Mouse (Mus musculus) liver, embryonic 12.5 days (tissue): ENCODE results near the gene Lalba. TPM values are rescaled to one million over a fixed set of nuclear protein-coding genes. Genes with fewer than 3 reads are reported as not detected.

Source experiments
- ATAC-seq: fragments of 200-750 bp; cut with Nextera tagmentation; 2 replicates; pipeline ENCODE4 v1.8.0; 2017; ENCODE audit warnings: moderate number of reproducible peaks, mild to moderate bottlenecking, moderate library complexity
- H3K27ac ChIP-seq: fragments of 300-500 bp; sonication (generic); 2 replicates; pipeline ENCODE4 v1.5.1; 2016; ENCODE audit warnings: mild to moderate bottlenecking
- H3K27me3 ChIP-seq: fragments of 300-500 bp; sonication (generic); replicated peaks from 2 replicates; pipeline ENCODE4 v1.6.1; 2016; ENCODE audit warnings: mild to moderate bottlenecking, moderate library complexity
- H3K36me3 ChIP-seq: fragments of 300-500 bp; sonication (generic); 2 replicates; pipeline ENCODE4 v1.6.1; 2016; ENCODE audit warnings: mild to moderate bottlenecking, moderate library complexity
- H3K4me1 ChIP-seq: fragments of 300-500 bp; sonication (generic); 2 replicates; pipeline ENCODE4 v1.6.1; 2016
- H3K4me2 ChIP-seq: fragments of 300-500 bp; sonication (generic); 2 replicates; pipeline ENCODE4 v1.6.1; 2016; ENCODE audit warnings: mild to moderate bottlenecking, moderate library complexity
- H3K4me3 ChIP-seq: fragments of 300-500 bp; sonication (generic); 2 replicates; pipeline ENCODE4 v1.5.1; 2016; ENCODE audit warnings: mild to moderate bottlenecking, moderate library complexity
- H3K9ac ChIP-seq: fragments of 300-500 bp; sonication (generic); 2 replicates; pipeline ENCODE4 v1.6.1; 2016; ENCODE audit warnings: mild to moderate bottlenecking, moderate library complexity
- H3K9me3 ChIP-seq: fragments of 300-500 bp; sonication (generic); replicated peaks from 2 replicates; pipeline ENCODE4 v1.6.1; 2016; ENCODE audit warnings: mild to moderate bottlenecking, moderate library complexity
- WGBS: fragments of 180-500 bp; shearing (Covaris S2); methylation state at CpG from one replicate; pipeline ENCODE4 v1.1.7; 2016; ENCODE audit not compliant: insufficient replicate concordance; 5-methylcytosine and 5-hydroxymethylcytosine counted together
- polyA plus RNA-seq: library from polyadenylated mRNA; unstranded; fragments of >200 nt; fragmentation: Nextera tagmentation; extraction: Ambion mirVana; gene quantifications from 2 replicates; pipeline ENCODE4 v1.2.1, GENCODE M21; 2016

Gene Lalba
- polyA plus RNA-seq, 1 experiment from 2014 or later, result not detected

- no peak overlapping the region for H3K9ac ChIP-seq
- H3K4me1 ChIP-seq, result no peaks in the 10 kb centered on the region
- H3K36me3 ChIP-seq, result no peaks in the 10 kb centered on the region
- WGBS, result 71% methylated on average over 8 of the region's 8 CpGs
- H3K27ac ChIP-seq, result no peak overlapping the region
- no peak for ATAC-seq
- no peaks in the 10 kb centered on the region for H3K27me3 ChIP-seq
- H3K4me2 ChIP-seq, result no peak overlapping the region
- no peaks in the 10 kb centered on the region; the same call in 1 of the 2 replicates for H3K9me3 ChIP-seq
- no peak overlapping the region for H3K4me3 ChIP-seq
These were observed 4.0 kb upstream of the Lalba start for GRCm38 (mm10) chr15:98486433-98487021.

- H3K9me3 ChIP-seq, result no peaks in the 10 kb centered on the region; the same call in 1 of the 2 replicates
- no peaks in the 10 kb centered on the region for H3K36me3 ChIP-seq
- H3K4me2 ChIP-seq, result no peak overlapping the region
- WGBS, result 47% methylated on average over 18 of the region's 18 CpGs
- H3K4me3 ChIP-seq, result no peak overlapping the region
- H3K27me3 ChIP-seq, result 0 out of 2 replicates have a peak, but pooled peaks cover 3% of the 10 kb centered on the region
- H3K9ac ChIP-seq, result no peak overlapping the region
- H3K4me1 ChIP-seq, result no peaks in the 10 kb centered on the region
- ATAC-seq, result no peak
- H3K27ac ChIP-seq, result no peak overlapping the region; the same call in 1 of the 2 replicates
These were observed 1.7 kb upstream of the Lalba start for GRCm38 (mm10) chr15:98483907-98484886.

- H3K27ac ChIP-seq, result no peak overlapping the region
- H3K27me3 ChIP-seq, result 0 out of 2 replicates have a peak, but pooled peaks cover 5% of the 10 kb centered on the region
- WGBS, result 53% methylated on average over 7 of the region's 7 CpGs
These were observed 2.9 kb downstream of the Lalba start for GRCm38 (mm10) chr15:98479568-98480102.

GRCm38 (mm10) chr15:98476281-98476680 lies 6.2 kb downstream of the Lalba start:
- 68% methylated on average over 5 of the region's 5 CpGs for WGBS
- Histone ChIP-seq H3K4me3 (no peak overlapping the region), H3K27ac (no peak overlapping the region), H3K4me1 (no peaks in the 10 kb centered on the region), H3K9me3 (no peaks in the 10 kb centered on the region), H3K4me2 (no peak overlapping the region), H3K9ac (no peak overlapping the region), H3K36me3 (no peaks in the 10 kb centered on the region), H3K27me3 (peaks cover 14% of the 10 kb centered on the region; the same call in 1 of the 2 replicates)
- ATAC-seq, result no peak

More at GRCm38 (mm10) chr15:98479568-98480102, 2.9 kb downstream of the Lalba start:
- no peak for ATAC-seq
- Histone ChIP-seq H3K36me3 (no peaks in the 10 kb centered on the region), H3K4me3 (no peak overlapping the region), H3K4me1 (no peaks in the 10 kb centered on the region), H3K9me3 (no peaks in the 10 kb centered on the region), H3K4me2 (no peak overlapping the region), H3K9ac (no peak overlapping the region)

GRCm38 (mm10) chr15:98475382-98475781 lies 7.1 kb downstream of the Lalba start:
- H3K4me1 ChIP-seq, result no peaks in the 10 kb centered on the region
- no peaks in the 10 kb centered on the region for H3K36me3 ChIP-seq
- H3K4me2 ChIP-seq, result no peak overlapping the region
- H3K9me3 ChIP-seq, result no peaks in the 10 kb centered on the region
- peaks cover 14% of the 10 kb centered on the region; the same call in 1 of the 2 replicates for H3K27me3 ChIP-seq
- H3K27ac ChIP-seq, result no peak overlapping the region
- no peak for ATAC-seq
- H3K4me3 ChIP-seq, result no peak overlapping the region
- no peak overlapping the region for H3K9ac ChIP-seq
- 38% methylated on average over 10 of the region's 10 CpGs for WGBS

GRCm38 (mm10) chr15:98474958-98475357 lies 7.6 kb downstream of the Lalba start:
- H3K27me3 ChIP-seq, result peaks cover 14% of the 10 kb centered on the region; the same call in 1 of the 2 replicates
- H3K9me3 ChIP-seq, result no peaks in the 10 kb centered on the region
- H3K4me2 ChIP-seq, result no peak overlapping the region
- WGBS, result 68% methylated on average over 10 of the region's 10 CpGs
- H3K36me3 ChIP-seq, result no peaks in the 10 kb centered on the region
- ATAC-seq, result no peak
- H3K27ac ChIP-seq, result no peak overlapping the region
- H3K4me1 ChIP-seq, result no peaks in the 10 kb centered on the region
- no peak overlapping the region for H3K9ac ChIP-seq
- H3K4me3 ChIP-seq, result no peak overlapping the region

- H3K9me3 ChIP-seq, result no peaks in the 10 kb centered on the region
These were observed 11.0 kb downstream of the Lalba start for GRCm38 (mm10) chr15:98471539-98471938.

GRCm38 (mm10) chr15:98469596-98469995 lies 12.9 kb downstream of the Lalba start, which contains the start of gene OR5BS1P:
TSS of gene OR5BS1P (plus strand) at chr15:98469896.
- Histone ChIP-seq H3K27ac (no peak within 1 kb of the TSS), H3K4me1 (no peaks in the 10 kb centered on the region), H3K9me3 (no peaks in the 10 kb centered on the region), H3K4me2 (no peak within 1 kb of the TSS), H3K36me3 (no peaks in the 10 kb centered on the region), H3K4me3 (no peak within 1 kb of the TSS), H3K9ac (no peak within 1 kb of the TSS), H3K27me3 (peaks cover 9% of the 10 kb centered on the region; the same call in 1 of the 2 replicates)
- 79% methylated on average over 4 of the region's 4 CpGs for WGBS
- no peak for ATAC-seq

More at GRCm38 (mm10) chr15:98471539-98471938, 11.0 kb downstream of the Lalba start:
- H3K9ac ChIP-seq, result no peak overlapping the region
- peaks cover 9% of the 10 kb centered on the region; the same call in 1 of the 2 replicates for H3K27me3 ChIP-seq
- H3K4me3 ChIP-seq, result no peak overlapping the region
- 75% methylated on average over 13 of the region's 13 CpGs for WGBS
- no peak overlapping the region for H3K4me2 ChIP-seq
- no peaks in the 10 kb centered on the region for H3K4me1 ChIP-seq
- H3K27ac ChIP-seq, result no peak overlapping the region
- ATAC-seq, result no peak
- H3K36me3 ChIP-seq, result no peaks in the 10 kb centered on the region

GRCm38 (mm10) chr15:98452288-98452687 lies 30.2 kb downstream of the Lalba start, which contains the start of gene Olfr281:
TSS of gene Olfr281 (plus strand) at chr15:98452588.
- Histone ChIP-seq H3K4me3 (no peak within 1 kb of the TSS), H3K36me3 (no peaks in the 10 kb centered on the region), H3K27me3 (no peaks in the 10 kb centered on the region), H3K4me2 (no peak within 1 kb of the TSS), H3K9ac (no peak within 1 kb of the TSS), H3K27ac (no peak within 1 kb of the TSS), H3K4me1 (no peaks in the 10 kb centered on the region), H3K9me3 (no peaks in the 10 kb centered on the region)
- 72% methylated on average over 7 of the region's 7 CpGs for WGBS
- ATAC-seq, result no peak

- no peaks in the 10 kb centered on the region for H3K27me3 ChIP-seq
- no peaks in the 10 kb centered on the region for H3K4me1 ChIP-seq
- no peak overlapping the region for H3K27ac ChIP-seq
- H3K4me2 ChIP-seq, result no peak overlapping the region
- 53% methylated on average over 4 of the region's 4 CpGs for WGBS
- no peak for ATAC-seq
- no peak overlapping the region for H3K4me3 ChIP-seq
- no peaks in the 10 kb centered on the region for H3K9me3 ChIP-seq
- no peak overlapping the region for H3K9ac ChIP-seq
- no peaks in the 10 kb centered on the region for H3K36me3 ChIP-seq
These were observed 34.0 kb downstream of the Lalba start for GRCm38 (mm10) chr15:98448521-98448920.

- no peak overlapping the region for H3K4me3 ChIP-seq
These were observed 38.0 kb downstream of the Lalba start for GRCm38 (mm10) chr15:98444561-98444960.

More at GRCm38 (mm10) chr15:98444561-98444960, 38.0 kb downstream of the Lalba start:
- Histone ChIP-seq H3K9ac (no peak overlapping the region), H3K27ac (no peak overlapping the region), H3K36me3 (no peaks in the 10 kb centered on the region), H3K27me3 (no peaks in the 10 kb centered on the region), H3K9me3 (no peaks in the 10 kb centered on the region), H3K4me1 (no peaks in the 10 kb centered on the region), H3K4me2 (no peak overlapping the region)
- ATAC-seq, result no peak
- WGBS, result 52% methylated on average over 3 of the region's 3 CpGs
